Mouse (Mus musculus) heart, adult 9 months (tissue): ENCODE measurements around the gene Tmem139.

Experiments
- DNase-seq, 2 experiments: peaks; one replicate each; pipeline ENCODE4 v3.0.0; 2022; ENCODE audit warnings: low spot score in 2 of 2

The Tmem139 gene

DNA sequence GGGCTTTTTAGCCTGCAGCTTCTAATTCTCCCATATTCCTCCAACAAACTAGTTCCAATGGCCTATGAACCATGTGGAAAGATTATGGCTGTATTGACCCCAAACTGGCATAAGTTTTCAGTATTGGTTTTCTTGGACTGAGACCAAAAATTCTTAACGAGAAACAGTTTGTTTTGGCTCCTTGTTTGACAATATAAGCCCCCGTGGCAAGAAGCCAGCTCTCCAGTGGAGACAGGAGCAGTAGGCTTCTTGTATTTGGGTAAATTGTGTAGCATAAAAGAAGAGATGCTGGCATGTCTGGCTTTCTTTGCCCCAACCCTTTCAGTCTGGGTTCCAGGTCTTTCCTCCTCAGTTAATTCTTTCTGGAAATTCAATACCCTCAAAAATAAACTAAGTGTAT, 14.4 kb downstream of the Tmem139 start:
- DNase-seq: no peak

DNA sequence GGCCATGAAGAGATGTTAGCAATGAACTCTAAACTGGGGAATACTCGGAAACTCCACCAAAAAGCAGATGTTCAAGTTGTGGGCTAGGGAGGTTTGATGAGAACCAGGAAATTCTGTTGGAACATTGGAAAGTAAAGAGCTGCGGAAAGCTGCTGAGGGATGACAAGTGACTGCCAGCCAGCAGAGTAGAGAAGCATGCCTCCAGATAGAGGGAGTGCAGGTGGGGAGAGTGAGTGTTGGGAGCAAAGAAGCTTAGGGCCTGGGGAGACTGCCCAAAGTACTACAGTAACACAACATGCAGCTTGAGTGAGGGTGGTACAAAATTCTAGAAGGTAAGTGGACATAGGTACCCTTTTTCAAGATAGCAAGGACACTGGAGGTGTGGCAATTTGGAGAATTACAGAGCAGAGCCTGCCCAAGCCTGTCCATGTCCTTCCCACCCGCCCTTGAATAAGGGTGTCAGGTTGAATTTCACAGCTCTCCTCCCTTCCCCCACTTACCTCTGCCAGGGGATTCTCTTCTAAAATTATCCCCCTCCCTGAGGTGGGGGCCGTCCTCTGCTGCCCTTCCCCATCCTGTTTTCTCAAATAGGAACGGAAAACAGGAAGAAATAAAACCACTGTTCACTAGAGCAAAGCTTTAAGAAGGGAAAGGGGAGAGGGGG, 21.2 kb downstream of the Tmem139 start:
- peak; percentile 14 to 36 for DNase-seq

- DNase-seq: no peak
Measured at GRCm38 (mm10) chr6:42286448-42286847, 24.7 kb downstream of the Tmem139 start, which contains the start of gene Clcn1. Clcn1 (plus strand) TSS chr6:42286685.

- no peak for DNase-seq
Measured at GRCm38 (mm10) chr6:42287562-42287961, 25.8 kb downstream of the Tmem139 start.

DNA sequence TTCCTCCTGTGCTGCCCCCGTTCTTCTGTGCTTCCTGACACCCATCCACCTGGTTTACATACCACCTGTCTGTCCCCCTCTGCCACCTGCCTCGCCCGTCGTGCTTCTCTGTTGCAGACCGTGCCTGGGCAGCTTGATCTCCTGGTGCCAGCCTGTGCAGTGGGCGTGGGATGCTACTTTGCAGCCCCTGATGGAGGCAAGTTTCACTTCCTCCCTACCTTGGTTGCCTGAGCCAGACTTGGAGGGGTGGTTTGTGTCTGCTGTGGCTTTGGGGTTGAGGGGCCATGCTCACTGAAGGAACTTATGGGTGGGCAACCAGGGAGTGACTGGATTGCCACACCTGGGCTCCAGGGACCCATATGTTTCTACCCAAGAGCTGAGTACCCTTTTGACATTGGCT, 31.6 kb downstream of the Tmem139 start:
- DNase-seq: no peak

GRCm38 (mm10) chr6:42295549-42296094, 33.9 kb downstream of the Tmem139 start:
- peak in 1 of 2 experiments; percentile 18 for DNase-seq

GRCm38 (mm10) chr6:42299362-42299761, 37.6 kb downstream of the Tmem139 start:
- no peak for DNase-seq

GRCm38 (mm10) chr6:42309816-42310378, 48.1 kb downstream of the Tmem139 start:
- DNase-seq: no peak

DNA sequence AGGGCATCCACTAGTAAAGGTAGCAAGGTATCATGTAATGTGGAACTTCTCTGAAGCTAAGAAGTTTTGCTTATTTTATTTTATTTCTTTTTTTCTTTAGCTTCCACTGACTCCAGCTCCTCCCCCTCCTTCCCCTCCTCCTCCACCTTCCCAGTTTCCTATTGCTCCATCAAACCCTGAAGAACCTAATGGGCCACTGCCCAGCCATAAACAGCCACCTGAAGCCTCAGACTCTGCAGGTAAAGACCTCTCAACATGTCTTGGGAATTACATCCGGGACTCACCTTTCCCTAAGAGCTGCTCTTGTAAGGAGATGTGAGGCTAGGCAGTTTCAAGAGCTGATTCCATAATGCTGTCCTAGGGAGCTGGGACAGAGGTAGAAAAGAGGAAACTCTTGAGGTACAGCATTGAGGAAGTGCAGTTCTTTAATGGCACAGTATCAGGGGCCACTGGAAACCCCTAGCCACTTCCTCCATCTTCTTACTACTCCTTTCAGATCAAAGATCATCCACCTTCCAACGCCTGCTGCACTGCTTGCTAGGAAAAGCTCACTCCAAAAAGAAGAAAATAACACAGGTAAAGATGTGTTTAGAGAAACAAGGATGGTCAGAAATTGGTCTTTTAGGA, 48.8 kb downstream of the Tmem139 start:
- no peak for DNase-seq
